In the genomic region with DNA sequence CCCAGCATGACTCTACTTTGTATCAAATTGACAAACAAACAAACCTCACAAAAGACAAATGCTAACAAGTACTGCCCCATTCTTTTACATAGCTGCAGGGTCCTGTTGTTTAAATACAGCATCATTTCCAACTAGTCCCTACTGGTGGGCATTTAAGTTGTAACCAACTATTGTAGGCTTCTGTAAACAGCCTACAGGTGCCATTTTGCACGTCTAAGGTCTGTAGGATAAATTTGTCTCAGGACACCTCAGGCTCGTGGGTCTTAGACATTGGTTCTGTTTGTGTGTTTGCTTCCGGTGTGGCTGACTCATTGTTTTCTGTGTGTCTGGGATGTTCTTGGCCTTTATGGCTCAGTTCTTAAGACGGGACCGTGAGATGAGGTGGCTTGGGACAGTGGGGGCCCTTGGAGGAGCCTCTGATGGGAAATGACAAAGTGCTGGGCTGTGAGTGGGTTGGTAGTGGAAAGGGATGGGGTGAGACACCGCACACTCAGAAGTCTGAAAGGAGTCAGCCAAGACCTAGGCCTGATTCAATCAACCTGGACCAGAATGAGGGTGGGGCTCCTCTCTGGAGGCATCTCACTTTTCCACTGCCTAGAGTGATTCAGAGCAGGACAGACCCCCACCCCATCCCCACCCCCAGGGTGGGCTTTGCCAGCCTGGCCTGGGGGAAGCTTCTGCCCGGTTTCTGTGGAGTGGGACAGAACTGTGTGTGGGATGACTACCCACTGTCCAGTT, we compare ENCODE assay signal across 18 mouse cellular contexts. TPM values are rescaled to one million over a fixed set of nuclear protein-coding genes. Genes with fewer than 3 reads are reported as not detected.
"Had no signal": no experiment of that assay in that cellular context is flagged by ENCODE, and none has a peak within 500 bp of the region (broad histone marks: within the 10 kb centered on the region; RNA-seq: fewer than 3 reads in every experiment).

No protein-coding gene starts in this region.

- H3K36me3 ChIP-seq: limb, embryonic 15.5 days; liver, embryonic 12.5 days; midbrain, embryonic 12.5 days had no signal

- H3K4me3 ChIP-seq: limb, embryonic 15.5 days; liver, embryonic 12.5 days; midbrain, embryonic 12.5 days; myocyte had no signal

- H3K27me3 ChIP-seq: limb, embryonic 15.5 days; liver, embryonic 12.5 days had no signal

- H3K27ac ChIP-seq: limb, embryonic 15.5 days; liver, embryonic 12.5 days; midbrain, embryonic 12.5 days; stomach, postnatal 0 days had no signal

- H3K4me2 ChIP-seq: limb, embryonic 15.5 days; liver, embryonic 12.5 days; lung, embryonic 14.5 days; midbrain, embryonic 12.5 days had no signal

- H3K9ac ChIP-seq: limb, embryonic 15.5 days; liver, embryonic 12.5 days; lung, embryonic 14.5 days; midbrain, embryonic 12.5 days had no signal

- ATAC-seq: liver, embryonic 12.5 days had no signal

- H3K4me1 ChIP-seq: limb, embryonic 15.5 days had no signal

- DNase-seq: layer of hippocampus, adult 9-11 months; layer of hippocampus, postnatal 36 days; lung, embryonic 14.5 days; lung, postnatal 10 days; lung, postnatal 4 days had no signal

- H3K9me3 ChIP-seq: limb, embryonic 15.5 days; liver, embryonic 12.5 days; midbrain, embryonic 12.5 days had no signal

RNA-seq across cellular contexts. Expression of gene Kcnk16, which starts 52.3 kb away (rescaled TPM):
- total RNA-seq: layer of hippocampus, adult 18-20 months; layer of hippocampus, postnatal 36 days; left cerebral cortex, adult 8-10 months; left cerebral cortex, postnatal 25 days; megakaryocyte, adult 5-6 weeks; neutrophil, adult 5-6 weeks had no signal
- polyA plus RNA-seq: kidney, embryonic 16.5 days; limb, embryonic 11.5 days; midbrain, embryonic 12.5 days; myocyte; neural tube, embryonic 11.5 days had no signal
